Mouse (Mus musculus) liver, adult 2 months (tissue): ENCODE results near the gene Pik3c2g.

Experiments
- CTCF ChIP-seq: fragments of 200-500 bp; IDR thresholded peaks from 2 replicates; pipeline ENCODE4 v1.5.1; 2011; ENCODE audit warnings: low read depth, low read length, control low read depth
- POLR2A ChIP-seq: fragments of 200-500 bp; IDR thresholded peaks from 2 replicates; pipeline ENCODE4 v1.6.1; 2011; ENCODE audit warnings: low read length, control low read depth; ENCODE audit not compliant: insufficient read depth; ENCODE audit errors: extremely low read depth

DNA sequence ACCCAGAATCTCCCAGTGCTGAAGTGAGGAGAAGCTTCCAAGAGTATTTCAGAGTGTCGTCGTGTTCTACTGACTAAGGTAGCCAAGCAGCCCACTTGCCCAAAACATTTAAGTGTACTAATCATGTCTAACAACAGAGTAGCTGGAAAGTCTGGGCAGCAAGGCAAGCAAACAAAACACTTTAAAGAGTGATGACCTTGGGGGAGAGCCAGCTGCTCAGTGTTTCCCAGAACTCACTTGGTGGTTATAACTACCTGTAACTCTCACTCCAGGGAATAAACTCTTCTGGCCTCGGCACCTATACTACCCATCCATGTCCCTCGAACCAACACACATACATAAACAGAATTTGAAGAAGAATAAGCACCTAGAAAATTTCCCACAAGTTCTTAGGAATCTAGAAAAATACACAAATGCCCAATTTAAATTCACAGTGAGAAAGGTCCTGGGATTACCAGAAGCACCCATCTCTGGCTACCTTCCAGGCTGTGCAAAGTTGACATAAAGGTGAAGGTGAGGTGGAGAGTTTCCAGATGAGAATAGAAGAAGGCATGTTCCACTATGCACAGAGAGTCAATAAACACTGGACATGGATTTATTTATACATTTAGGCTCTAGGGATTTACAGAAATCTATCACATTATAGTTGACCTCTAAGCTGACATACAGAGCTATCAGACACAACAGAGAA lies 384.7 kb downstream of the Pik3c2g start:
- TF ChIP-seq CTCF (no peak), POLR2A (no peak)
